Mouse (Mus musculus): ENCODE results near the gene 6330409D20Rik.

6330409D20Rik gene

GRCm38 (mm10) chr2:32756674-32757055 lies 15.8 kb upstream of the 6330409D20Rik start:
- no peak for DNase-seq (ENCODE audit: low spot score in 2 of 2)

GRCm38 (mm10) chr2:32752181-32752580 lies 11.4 kb upstream of the 6330409D20Rik start:
- no peak for DNase-seq (ENCODE audit: low spot score in 2 of 2)

GRCm38 (mm10) chr2:32751665-32752033 lies 10.8 kb upstream of the 6330409D20Rik start:
- no peak for DNase-seq (ENCODE audit: low spot score in 2 of 2)

GRCm38 (mm10) chr2:32750887-32751664 lies 10.3 kb upstream of the 6330409D20Rik start:
- DNase-seq (ENCODE audit: low spot score in 2 of 2): no peak

- no peak for DNase-seq (ENCODE audit: low spot score in 2 of 2)
These were observed 9.4 kb upstream of the 6330409D20Rik start for GRCm38 (mm10) chr2:32750199-32750598.

- DNase-seq (ENCODE audit: low spot score in 2 of 2): no peak
These were observed 8.3 kb upstream of the 6330409D20Rik start for GRCm38 (mm10) chr2:32749082-32749481.

DNA sequence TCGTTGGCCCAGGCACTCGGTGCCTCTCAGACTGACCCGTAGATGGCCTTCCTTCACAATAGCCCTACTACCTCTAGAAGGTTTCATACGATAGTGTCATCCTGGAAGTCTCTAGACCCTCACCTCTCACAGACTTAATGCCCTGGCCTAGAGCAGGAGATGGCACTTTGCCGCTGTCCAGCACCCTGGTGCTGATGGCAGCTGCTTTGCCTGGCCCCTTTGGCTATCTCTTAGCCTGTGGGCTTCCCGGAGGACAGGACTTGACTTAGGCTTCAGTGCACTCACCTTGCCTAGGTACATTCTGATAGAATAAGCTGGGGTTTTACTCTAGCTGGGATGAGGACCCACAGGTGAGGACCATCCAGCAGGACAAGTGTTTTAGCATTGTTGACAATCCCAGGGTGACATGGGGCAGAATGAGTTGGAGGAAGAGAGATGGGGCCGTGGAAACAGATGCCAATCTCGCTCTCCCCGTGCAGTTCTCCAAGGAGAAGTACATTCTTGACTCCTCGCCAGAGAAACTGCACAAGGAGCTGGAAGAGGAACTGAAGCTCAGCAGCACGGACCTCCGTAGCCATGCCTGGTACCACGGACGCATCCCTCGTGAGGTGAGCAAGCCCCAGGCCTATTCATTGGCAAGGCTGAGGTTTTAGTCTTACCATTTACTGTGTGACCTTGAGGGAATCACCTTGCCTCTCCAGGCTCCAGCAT lies 3.6 kb upstream of the 6330409D20Rik start:
- DNase-seq (ENCODE audit: low spot score in 2 of 2): no peak

GRCm38 (mm10) chr2:32742173-32742531 lies 1.3 kb upstream of the 6330409D20Rik start:
- DNase-seq (ENCODE audit: low spot score in 2 of 2): peak; percentile 64 to 84

DNA sequence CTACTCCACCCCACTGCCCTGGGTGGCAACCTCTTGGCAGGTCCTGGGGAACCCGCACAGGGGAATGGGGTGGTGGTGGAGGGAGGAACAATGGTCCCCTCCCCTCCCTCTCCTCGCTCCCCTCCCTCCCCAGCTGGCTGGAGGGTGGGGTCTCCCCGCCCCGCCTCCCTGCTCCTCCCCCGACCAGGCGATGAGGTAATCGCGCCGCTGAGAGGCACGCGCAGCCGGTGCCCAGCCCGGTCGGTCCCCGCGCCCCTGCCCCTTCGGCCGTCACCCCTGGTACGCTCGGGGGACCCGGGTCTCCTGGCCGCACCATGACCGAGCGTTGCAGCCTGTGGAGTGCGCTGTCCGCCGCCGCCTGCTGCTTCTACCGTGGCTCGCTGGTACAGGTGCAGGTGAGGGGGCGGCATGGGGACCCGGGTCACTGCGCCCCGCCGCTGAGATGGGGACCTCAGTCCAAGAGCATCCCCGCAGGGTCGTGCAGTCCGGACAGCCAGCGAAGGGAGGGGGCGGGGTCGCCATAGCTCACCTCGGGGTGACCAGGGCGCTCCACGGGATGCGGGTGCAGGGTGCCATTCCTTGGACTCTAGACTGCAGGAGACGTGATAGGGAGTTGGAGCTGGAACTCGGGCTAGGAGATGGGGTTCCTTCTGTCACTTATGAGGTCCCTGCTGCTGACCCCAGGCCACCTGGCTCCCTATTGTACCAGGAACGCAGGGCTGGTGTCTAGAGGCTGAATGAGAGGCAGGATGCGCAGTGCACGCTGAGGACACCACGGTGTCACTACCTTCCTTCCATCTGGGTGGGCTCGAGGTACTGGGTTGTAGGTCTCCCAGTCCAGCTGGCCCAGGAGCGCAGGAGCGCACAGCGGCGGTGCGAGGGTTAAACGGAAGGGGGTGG lies 707 bp upstream of the 6330409D20Rik start:
- peak in 1 of 2 experiments; percentile 59 for DNase-seq (ENCODE audit: low spot score in 2 of 2)

DNA sequence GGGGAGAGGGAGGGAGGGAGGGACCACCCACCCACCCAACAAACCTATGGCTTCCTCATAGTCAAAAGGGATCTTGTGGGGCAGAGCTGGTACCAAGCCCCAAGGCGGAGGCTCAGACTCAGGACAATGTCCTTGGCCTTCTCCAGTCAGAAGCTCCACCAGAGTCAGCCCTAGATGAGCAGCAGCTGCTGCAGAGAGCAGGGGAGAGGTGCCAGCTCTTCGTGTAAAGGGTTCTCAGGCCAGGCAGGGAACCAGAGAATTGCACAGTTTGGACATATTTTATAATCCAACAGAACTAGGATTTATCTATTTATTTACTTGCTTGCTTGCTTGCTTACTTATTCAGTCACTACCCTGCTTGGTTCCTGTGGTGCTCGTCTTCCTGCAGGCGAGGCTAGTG lies 1.5 kb downstream of the 6330409D20Rik start:
- no peak for DNase-seq (ENCODE audit: low spot score in 2 of 2)

DNA sequence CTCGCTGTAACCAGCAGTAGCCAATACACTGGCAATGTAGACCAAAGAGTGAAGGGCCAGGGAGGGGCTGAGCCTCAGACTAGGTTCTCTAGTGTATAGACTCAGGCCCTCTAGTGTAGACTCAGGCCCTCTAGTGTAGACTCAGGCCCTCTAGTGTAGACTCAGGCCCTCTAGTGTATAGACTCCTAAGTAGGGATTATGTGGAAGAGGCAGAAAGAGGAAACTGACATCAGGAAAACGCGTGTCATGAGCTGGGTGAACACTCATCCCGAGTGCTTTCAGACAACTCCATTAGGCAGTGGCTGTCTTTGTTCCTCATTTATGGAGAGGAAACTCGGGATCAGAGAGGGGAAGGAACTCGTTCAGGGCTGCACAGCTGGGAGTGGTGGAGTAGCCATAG lies 3.8 kb downstream of the 6330409D20Rik start:
- no peak for DNase-seq (ENCODE audit: low spot score in 2 of 2)

GRCm38 (mm10) chr2:32736306-32736829 lies 4.4 kb downstream of the 6330409D20Rik start:
- DNase-seq (ENCODE audit: low spot score in 2 of 2): no peak

- DNase-seq (ENCODE audit: low spot score in 2 of 2): no peak
These were observed 5.9 kb downstream of the 6330409D20Rik start for GRCm38 (mm10) chr2:32734933-32735332.

DNA sequence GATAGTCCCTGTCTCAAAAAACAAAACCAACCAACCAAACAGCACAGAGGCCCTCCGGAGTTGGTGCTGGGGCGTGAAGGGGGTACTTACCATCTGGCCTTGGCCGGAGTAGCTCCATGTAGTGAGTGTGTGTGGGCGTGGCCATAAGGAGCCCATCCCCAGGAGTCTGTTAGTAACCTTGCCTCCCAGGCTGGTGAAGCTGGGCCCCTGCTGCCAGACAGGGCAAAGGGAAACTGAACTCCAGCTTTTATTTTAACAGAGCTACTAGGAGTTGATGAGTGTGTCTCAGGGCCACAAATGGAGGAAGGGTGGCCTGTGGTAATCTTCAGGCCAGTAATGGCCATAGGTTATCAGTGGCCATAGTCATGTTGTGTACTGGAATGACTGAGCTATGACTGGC lies 6.3 kb downstream of the 6330409D20Rik start:
- DNase-seq (ENCODE audit: low spot score in 2 of 2): no peak

GRCm38 (mm10) chr2:32732695-32733094 lies 8.1 kb downstream of the 6330409D20Rik start:
- no peak for DNase-seq (ENCODE audit: low spot score in 2 of 2)

GRCm38 (mm10) chr2:32731911-32732310 lies 8.9 kb downstream of the 6330409D20Rik start:
- DNase-seq (ENCODE audit: low spot score in 2 of 2): no peak

- DNase-seq (ENCODE audit: low spot score in 2 of 2): no peak
These were observed 10.0 kb downstream of the 6330409D20Rik start for GRCm38 (mm10) chr2:32730854-32731253.

DNA sequence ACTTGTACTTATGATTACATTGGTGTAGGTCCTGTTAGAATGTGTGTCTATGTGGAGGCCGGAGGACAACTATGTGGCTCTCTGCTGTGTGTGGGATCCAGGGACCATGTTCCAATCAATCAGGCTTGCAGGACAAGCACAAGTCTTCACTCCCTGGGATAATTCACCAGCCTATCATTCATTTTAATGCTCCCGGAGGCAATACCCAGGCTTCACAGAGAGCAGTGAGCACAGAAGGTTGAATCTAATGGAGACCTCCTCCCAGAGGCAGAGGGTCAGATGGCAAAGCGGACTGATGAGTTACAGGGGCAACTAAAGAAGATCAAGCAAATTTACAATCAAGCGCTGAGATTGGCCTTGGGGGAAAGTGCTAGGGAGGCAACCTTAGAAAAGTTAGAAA lies 11.3 kb downstream of the 6330409D20Rik start:
- DNase-seq (ENCODE audit: low spot score in 2 of 2): no peak

DNA sequence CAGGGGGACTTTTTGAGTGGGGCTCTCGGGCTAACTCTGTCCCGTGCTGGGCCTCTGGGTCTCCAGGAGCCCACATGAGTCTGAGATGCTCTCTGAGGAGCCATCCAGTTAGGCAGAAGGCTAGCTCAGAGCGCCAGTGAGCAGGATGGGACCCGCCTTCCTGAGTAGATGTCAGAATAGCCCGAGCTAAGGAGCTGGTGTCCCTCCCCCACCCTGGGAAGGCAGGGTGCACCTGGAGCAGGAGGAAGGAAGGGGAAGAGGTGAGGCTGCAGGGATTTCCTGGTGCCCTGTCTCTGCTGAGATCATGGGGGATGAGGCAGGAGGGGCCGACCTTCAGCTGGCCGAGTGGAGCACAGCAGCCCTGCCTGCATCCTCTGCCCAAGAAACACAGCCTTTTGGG lies 12.4 kb downstream of the 6330409D20Rik start:
- DNase-seq (ENCODE audit: low spot score in 2 of 2): no peak

GRCm38 (mm10) chr2:32727435-32727834 lies 13.4 kb downstream of the 6330409D20Rik start:
- DNase-seq (ENCODE audit: low spot score in 2 of 2): peak; percentile 78 to 89

GRCm38 (mm10) chr2:32724832-32725790 lies 15.7 kb downstream of the 6330409D20Rik start:
- DNase-seq (ENCODE audit: low spot score in 2 of 2): no peak

Measured in left cerebral cortex, adult 9 months (tissue).